Mouse (Mus musculus): ENCODE results near the gene Rnf144a.

Rnf144a gene

GRCm38 (mm10) chr12:26366372-26366771 is 48.7 kb downstream of the Rnf144a start:
- DNase-seq, result no peak

GRCm38 (mm10) chr12:26365531-26366315 is 49.3 kb downstream of the Rnf144a start:
- no peak for DNase-seq

GRCm38 (mm10) chr12:26364822-26365221 is 50.2 kb downstream of the Rnf144a start:
- no peak for DNase-seq

GRCm38 (mm10) chr12:26360946-26361523 is 54.0 kb downstream of the Rnf144a start:
- DNase-seq, result no peak

- no peak for DNase-seq
These were observed 55.2 kb downstream of the Rnf144a start for GRCm38 (mm10) chr12:26359817-26360216.

GRCm38 (mm10) chr12:26359241-26359640 is 55.8 kb downstream of the Rnf144a start:
- DNase-seq, result no peak

GRCm38 (mm10) chr12:26357246-26357645 is 57.8 kb downstream of the Rnf144a start:
- no peak for DNase-seq

- DNase-seq, result no peak
These were observed 58.9 kb downstream of the Rnf144a start for GRCm38 (mm10) chr12:26356191-26356590.

- DNase-seq, result no peak
These were observed 63.7 kb downstream of the Rnf144a start for GRCm38 (mm10) chr12:26351321-26351720.

GRCm38 (mm10) chr12:26344408-26344807 is 70.6 kb downstream of the Rnf144a start:
- DNase-seq, result no peak

- DNase-seq, result no peak
These were observed 71.9 kb downstream of the Rnf144a start for GRCm38 (mm10) chr12:26343131-26343530.

GRCm38 (mm10) chr12:26342663-26343062 is 72.4 kb downstream of the Rnf144a start:
- DNase-seq, result no peak

- DNase-seq, result no peak
These were observed 73.0 kb downstream of the Rnf144a start for GRCm38 (mm10) chr12:26342086-26342485.

- no peak for DNase-seq
These were observed 74.4 kb downstream of the Rnf144a start for GRCm38 (mm10) chr12:26340621-26341020.

GRCm38 (mm10) chr12:26339886-26340285 is 75.2 kb downstream of the Rnf144a start:
- DNase-seq, result no peak

- no peak for DNase-seq
These were observed 75.9 kb downstream of the Rnf144a start for GRCm38 (mm10) chr12:26339181-26339580.

- no peak for DNase-seq
These were observed 81.4 kb downstream of the Rnf144a start for GRCm38 (mm10) chr12:26333678-26334077.

- peak; percentile 38 for DNase-seq
These were observed 84.0 kb downstream of the Rnf144a start for GRCm38 (mm10) chr12:26331048-26331447.

GRCm38 (mm10) chr12:26329756-26330155 is 85.3 kb downstream of the Rnf144a start:
- DNase-seq, result no peak

GRCm38 (mm10) chr12:26329031-26329675 is 85.9 kb downstream of the Rnf144a start:
- no peak for DNase-seq

- DNase-seq, result no peak
These were observed 91.2 kb downstream of the Rnf144a start for GRCm38 (mm10) chr12:26323783-26324364.

- DNase-seq, result no peak
These were observed 98.8 kb downstream of the Rnf144a start for GRCm38 (mm10) chr12:26316261-26316660.

- no peak for DNase-seq
These were observed 100.1 kb downstream of the Rnf144a start for GRCm38 (mm10) chr12:26314959-26315358.

- peak; percentile 45 for DNase-seq
These were observed 103.5 kb downstream of the Rnf144a start for GRCm38 (mm10) chr12:26311548-26311947.

All from right cerebral cortex, postnatal 25 days (tissue).